Mouse (Mus musculus) CH12.LX (cell line): Measurements from ENCODE around the gene Rffl.

Experiments
- BHLHE40 ChIP-seq: IDR thresholded peaks from 2 replicates; pipeline ENCODE4 v1.6.1; 2011; ENCODE audit warnings: mild to moderate bottlenecking, low read depth, low read length, improper control_type of control experiment
- CTCF ChIP-seq, 2 experiments: IDR thresholded peaks in 1 of 2; conservative IDR thresholded peaks in 1 of 2; 2 replicates each; pipeline ENCODE4 v1.5.1; 2011 to 2012; ENCODE audit warnings: low read depth in 2 of 2, low read length in 2 of 2, improper control_type of control experiment in 1 of 2, inconsistent platforms in 1 of 2, mild to moderate bottlenecking in 1 of 2, moderate library complexity in 1 of 2
- EP300 ChIP-seq: IDR thresholded peaks from 2 replicates; pipeline ENCODE4 v1.6.1; 2011; ENCODE audit warnings: low read length, improper control_type of control experiment
- HCFC1 ChIP-seq: IDR thresholded peaks from 2 replicates; pipeline ENCODE4 v1.6.1; 2012; ENCODE audit warnings: low read depth, mild to moderate bottlenecking, inconsistent platforms, low read length, improper control_type of control experiment
- KAT2A ChIP-seq: IDR thresholded peaks from 2 replicates; pipeline ENCODE4 v1.6.1; 2012; ENCODE audit warnings: low read length, improper control_type of control experiment, inconsistent platforms; ENCODE audit not compliant: insufficient replicate concordance
- MYC ChIP-seq: IDR thresholded peaks from 2 replicates; pipeline ENCODE4 v1.6.1; 2011; ENCODE audit warnings: low read depth, mild to moderate bottlenecking, improper control_type of control experiment, low read length
- NELFE ChIP-seq: IDR thresholded peaks from 2 replicates; pipeline ENCODE4 v1.6.1; 2011; ENCODE audit warnings: low read depth, low read length, improper control_type of control experiment
- POLR2A ChIP-seq: IDR thresholded peaks from 2 replicates; pipeline ENCODE4 v1.6.1; 2011; ENCODE audit warnings: low read depth, mild to moderate bottlenecking, improper control_type of control experiment, low read length
- POLR2AphosphoS2 ChIP-seq: IDR thresholded peaks from 2 replicates; pipeline ENCODE4 v1.6.1; 2011; ENCODE audit warnings: low read depth, low read length, improper control_type of control experiment
- TBP ChIP-seq: conservative IDR thresholded peaks from 2 replicates; pipeline ENCODE4 v1.6.1; 2011; ENCODE audit warnings: low read depth, low read length, improper control_type of control experiment
- ZNF384 ChIP-seq: IDR thresholded peaks from 2 replicates; pipeline ENCODE4 v1.6.1; 2012; ENCODE audit warnings: low read depth, low read length, improper control_type of control experiment, inconsistent platforms

DNA sequence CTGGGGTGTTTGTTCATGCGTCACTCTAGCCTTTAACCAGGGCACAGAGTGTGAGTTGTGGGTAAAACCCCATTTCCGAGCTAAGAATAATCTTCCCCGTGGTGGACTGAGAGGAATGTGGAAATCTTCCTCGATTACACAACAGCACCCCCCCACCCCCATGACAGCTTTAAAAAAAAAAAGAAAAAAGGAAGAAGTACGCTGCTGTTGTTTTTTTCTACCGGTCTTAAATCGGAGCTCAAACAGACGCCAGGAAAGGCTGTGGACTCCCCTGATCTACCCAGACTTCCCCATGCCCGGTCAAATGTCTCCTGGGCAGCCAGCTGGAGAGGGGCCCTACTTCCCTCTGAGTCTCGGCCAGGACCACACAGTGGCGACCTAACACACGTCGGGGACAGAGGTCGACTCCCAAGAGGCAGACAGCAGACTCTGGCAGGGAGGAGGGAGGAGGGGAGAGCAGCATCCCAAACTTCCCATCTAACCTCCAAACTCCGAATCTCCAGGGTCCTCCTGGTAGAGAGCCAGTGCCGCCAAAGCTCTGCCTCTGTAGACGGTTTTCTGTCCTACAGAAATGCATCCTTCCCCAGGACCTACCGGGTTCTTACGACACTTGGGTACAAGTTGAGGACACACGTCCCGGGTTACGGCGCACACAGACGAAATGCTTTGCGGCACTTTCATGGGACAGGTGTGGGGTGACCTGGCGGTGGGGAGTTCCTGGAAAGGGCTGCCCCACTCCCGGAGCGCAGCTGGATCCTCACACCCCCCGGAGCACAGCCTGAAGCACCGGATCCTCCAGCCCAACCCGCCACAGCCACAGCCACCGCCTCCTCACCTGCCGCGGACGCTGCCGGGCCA is 608 bp downstream of the Rffl start:
- TF ChIP-seq CTCF (conservative IDR thresholded peaks at IDR 0.05 in 1 of 2, IDR thresholded peaks at IDR 0.05 in 1 of 2; ENCODE audit: low read depth in 2 of 2, low read length in 2 of 2) (no peak), POLR2AphosphoS2 (no peak), TBP (no peak), ZNF384 (peak; percentile 80), POLR2A (no peak; the same call in 1 of the 2 replicates), BHLHE40 (no peak), HCFC1 (peak; percentile 52), EP300 (peak; percentile 9; the same call in 1 of the 2 replicates), MYC (no peak), NELFE (no peak; the same call in 1 of the 2 replicates), KAT2A (no peak)
